Mouse (Mus musculus): ENCODE measurements at regions not wholly inside any gene's neighbourhood (a gene's known extent, or its start where the extent isn't known, plus 50 kb on each side); places are given as distances from the start of the nearest gene placed in this dataset.

- H3K4me3 ChIP-seq (replicated peaks): no peak overlapping the region
- H3K36me3 ChIP-seq: no peaks in the 10 kb centered on the region
- no peaks in the 10 kb centered on the region for H3K4me1 ChIP-seq
- ATAC-seq (ENCODE audit: low FRiP score): no peak
- no peaks in the 10 kb centered on the region for H3K27me3 ChIP-seq (replicated peaks)
- no peak overlapping the region for H3K27ac ChIP-seq (replicated peaks)
- H3K9ac ChIP-seq (replicated peaks): no peak overlapping the region
- WGBS: 47% methylated on average over 2 of the region's 2 CpGs
- H3K9me3 ChIP-seq (replicated peaks): no peaks in the 10 kb centered on the region
- H3K4me2 ChIP-seq: no peak overlapping the region
These were observed 193.7 kb upstream of the Sorcs1 start for GRCm38 (mm10) chr19:50872144-50872543.

- Histone ChIP-seq H3K9me3 (replicated peaks) (no peaks in the 10 kb centered on the region), H3K27ac (replicated peaks) (no peak overlapping the region), H3K4me2 (no peak overlapping the region), H3K36me3 (no peaks in the 10 kb centered on the region), H3K4me1 (no peaks in the 10 kb centered on the region), H3K27me3 (replicated peaks) (no peaks in the 10 kb centered on the region), H3K4me3 (replicated peaks) (no peak overlapping the region), H3K9ac (replicated peaks) (no peak overlapping the region)
- WGBS: 87% methylated on average over 1 of the region's 1 CpGs
- ATAC-seq (ENCODE audit: low FRiP score): no peak
These were observed 176.4 kb upstream of the Sorcs1 start for GRCm38 (mm10) chr19:50854854-50855253.

- Histone ChIP-seq H3K4me2 (no peak overlapping the region), H3K36me3 (no peaks in the 10 kb centered on the region), H3K9me3 (replicated peaks) (no peaks in the 10 kb centered on the region), H3K27ac (replicated peaks) (no peak overlapping the region), H3K4me3 (replicated peaks) (no peak overlapping the region), H3K9ac (replicated peaks) (no peak overlapping the region), H3K4me1 (no peaks in the 10 kb centered on the region), H3K27me3 (replicated peaks) (no peaks in the 10 kb centered on the region)
- ATAC-seq (ENCODE audit: low FRiP score): no peak
- 90% methylated on average over 1 of the region's 1 CpGs for WGBS
These were observed 162.1 kb upstream of the Sorcs1 start for GRCm38 (mm10) chr19:50840499-50840898.
